In genomic region chr10:75325821-75326220, GRCm38 (mm10) we compare ENCODE assay signal across 15 mouse cellular contexts.
"Had no signal": no experiment of that assay in that cellular context is flagged by ENCODE, and none has a peak within 500 bp of the region (broad histone marks: within the 10 kb centered on the region; RNA-seq: fewer than 3 reads in every experiment).

No protein-coding gene starts in this region.

- H3K9ac ChIP-seq: liver, postnatal 0 days; lung, embryonic 15.5 days; midbrain, embryonic 13.5 days; midbrain, embryonic 15.5 days; neural tube, embryonic 13.5 days; neural tube, embryonic 15.5 days had no signal

- H3K27ac ChIP-seq: lung, embryonic 15.5 days; macrophage; midbrain, embryonic 13.5 days; midbrain, embryonic 15.5 days; neural tube, embryonic 13.5 days; neural tube, embryonic 15.5 days had no signal

- DNase-seq: retina, postnatal 1 day; right cerebral cortex, adult 18-20 months; right cerebral cortex, postnatal 25 days; right cerebral cortex, postnatal 4 days; thymus, adult 18-20 months; thymus, postnatal 14 days had no signal

- H3K4me3 ChIP-seq: lung, embryonic 15.5 days; midbrain, embryonic 13.5 days; midbrain, embryonic 15.5 days; myocyte; neural tube, embryonic 13.5 days; neural tube, embryonic 15.5 days had no signal

- H3K4me2 ChIP-seq: lung, embryonic 15.5 days; midbrain, embryonic 11.5 days; midbrain, embryonic 13.5 days; midbrain, embryonic 15.5 days; neural tube, embryonic 13.5 days; neural tube, embryonic 15.5 days had no signal

- H3K27me3 ChIP-seq: lung, embryonic 15.5 days; midbrain, embryonic 13.5 days; midbrain, embryonic 15.5 days; neural tube, embryonic 13.5 days; neural tube, embryonic 15.5 days had no signal

- H3K4me1 ChIP-seq: midbrain, embryonic 13.5 days; midbrain, embryonic 15.5 days had no signal

- H3K9me3 ChIP-seq: lung, embryonic 15.5 days; midbrain, embryonic 13.5 days; midbrain, embryonic 15.5 days; neural tube, embryonic 13.5 days; neural tube, embryonic 15.5 days had no signal

- ATAC-seq: midbrain, embryonic 13.5 days; midbrain, embryonic 15.5 days had no signal

- H3K36me3 ChIP-seq: lung, embryonic 15.5 days; midbrain, embryonic 13.5 days; midbrain, embryonic 15.5 days; neural tube, embryonic 13.5 days; neural tube, embryonic 15.5 days had no signal
